Mouse (Mus musculus) brain, embryonic 18.5 days (tissue): ENCODE data around the gene Ttll9.

Source experiments
- DNase-seq: peaks from one replicate; pipeline ENCODE4 v3.0.0-alpha.2; 2012; ENCODE audit warnings: low read depth, low spot score

The Ttll9 gene

GRCm38 (mm10) chr2:153049997-153050358, 87.7 kb downstream of the Ttll9 start:
- no peak for DNase-seq

- DNase-seq = no peak
Observed at GRCm38 (mm10) chr2:153051095-153051494, 88.8 kb downstream of the Ttll9 start.

- DNase-seq = no peak
Observed at GRCm38 (mm10) chr2:153051537-153051936, 89.3 kb downstream of the Ttll9 start.

- DNase-seq = no peak
Observed at GRCm38 (mm10) chr2:153052700-153053351, 90.5 kb downstream of the Ttll9 start.

- DNase-seq = no peak
Observed at GRCm38 (mm10) chr2:153053896-153054295, 91.6 kb downstream of the Ttll9 start.

GRCm38 (mm10) chr2:153055270-153055920, 93.1 kb downstream of the Ttll9 start:
- DNase-seq = no peak
